Mouse (Mus musculus) erythroblast, embryonic 14.5 days (primary cell): ENCODE data around the gene Cpsf4.

Experiments
- GATA1 ChIP-seq: IDR thresholded peaks from 2 replicates; pipeline ENCODE4 v1.6.1; 2012; ENCODE audit warnings: low read length, inconsistent platforms, mixed read lengths
- TAL1 ChIP-seq: IDR thresholded peaks from 3 replicates; pipeline ENCODE4 v1.6.1; 2012; ENCODE audit warnings: low read length, inconsistent platforms, mixed read lengths

DNA sequence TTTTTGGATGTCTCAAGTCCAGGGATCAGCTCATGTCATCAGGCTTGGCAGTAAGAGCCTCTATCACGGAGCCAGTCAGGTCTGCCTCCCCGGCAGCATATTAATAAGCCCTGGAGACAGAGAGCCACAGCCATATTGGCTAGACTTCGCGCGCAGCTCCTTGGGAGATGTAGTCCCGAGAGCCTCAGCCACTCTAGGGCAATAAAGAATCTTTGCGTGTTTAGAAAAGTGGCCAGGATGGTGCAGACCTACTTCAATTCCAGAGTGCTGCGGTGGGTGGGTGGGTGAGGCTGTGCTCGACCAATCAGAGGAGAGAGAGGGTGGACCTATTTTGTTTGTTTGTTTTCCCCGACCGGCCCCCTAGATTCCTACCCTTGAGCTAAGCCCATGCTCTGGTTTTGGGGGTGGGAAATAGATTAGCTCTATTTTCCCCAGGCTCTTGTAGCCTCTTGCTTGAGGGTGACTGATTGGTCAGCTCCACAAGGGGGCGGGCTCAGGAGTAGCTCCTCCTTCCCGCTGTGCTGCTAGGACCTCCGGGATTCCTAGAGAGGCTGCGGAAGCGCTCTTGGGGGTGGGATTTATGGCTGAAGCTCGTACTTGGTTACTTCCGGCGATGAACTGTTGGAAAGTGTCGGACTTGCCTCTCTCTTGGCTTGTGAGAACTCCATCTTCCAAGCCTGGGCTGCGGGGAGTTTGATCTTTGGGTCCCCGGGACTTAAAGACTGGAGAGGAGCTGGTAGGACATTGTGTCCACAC lies 37.1 kb downstream of the Cpsf4 start, which contains the start of gene Zkscan5:
- TF ChIP-seq GATA1 (no peak), TAL1 (no peak)
